Mouse (Mus musculus) liver, embryonic 13.5 days (tissue): ENCODE results near the gene Dsp. TPM values are rescaled to one million over a fixed set of nuclear protein-coding genes. Genes with fewer than 3 reads are reported as not detected.

Experiments used
- ATAC-seq: fragments of 200-750 bp; cut with Nextera tagmentation; 2 replicates; pipeline ENCODE4 v1.8.0; 2017; ENCODE audit warnings: low read depth, mild to moderate bottlenecking, moderate number of reproducible peaks, moderate library complexity
- DNase-seq: peaks from one replicate; pipeline ENCODE4 v3.0.0; 2022
- H3K27ac ChIP-seq: fragments of 300-500 bp; sonication (generic); 2 replicates; pipeline ENCODE4 v1.5.1; 2015; ENCODE audit warnings: moderate library complexity, mild to moderate bottlenecking, inconsistent platforms
- H3K27me3 ChIP-seq: fragments of 300-500 bp; sonication (generic); 2 replicates; pipeline ENCODE4 v1.6.1; 2015; ENCODE audit warnings: mild to moderate bottlenecking, inconsistent platforms
- H3K36me3 ChIP-seq: fragments of 300-500 bp; sonication (generic); 2 replicates; pipeline ENCODE4 v1.6.1; 2015; ENCODE audit warnings: mild to moderate bottlenecking, inconsistent platforms
- H3K4me1 ChIP-seq: fragments of 300-500 bp; sonication (generic); replicated peaks from 2 replicates; pipeline ENCODE4 v1.6.1; 2015; ENCODE audit warnings: inconsistent platforms
- H3K4me2 ChIP-seq: fragments of 300-500 bp; sonication (generic); 2 replicates; pipeline ENCODE4 v1.6.1; 2015; ENCODE audit warnings: inconsistent platforms, mild to moderate bottlenecking, moderate library complexity
- H3K4me3 ChIP-seq: fragments of 300-500 bp; sonication (generic); replicated peaks from 2 replicates; pipeline ENCODE4 v1.5.1; 2015; ENCODE audit warnings: mild to moderate bottlenecking, inconsistent platforms
- H3K9ac ChIP-seq: fragments of 300-500 bp; sonication (generic); 2 replicates; pipeline ENCODE4 v1.6.1; 2015; ENCODE audit warnings: mild to moderate bottlenecking, inconsistent platforms
- H3K9me3 ChIP-seq: fragments of 300-500 bp; sonication (generic); replicated peaks from 2 replicates; pipeline ENCODE4 v1.6.1; 2016; ENCODE audit warnings: inconsistent platforms
- WGBS: fragments of 180-500 bp; shearing (Covaris S2); methylation state at CpG from one replicate; pipeline ENCODE4 v1.1.7; 2015; ENCODE audit not compliant: insufficient replicate concordance; 5-methylcytosine and 5-hydroxymethylcytosine counted together
- polyA plus RNA-seq: library from polyadenylated mRNA; unstranded; fragments of >200 nt; fragmentation: Nextera tagmentation; extraction: Ambion mirVana; gene quantifications from 2 replicates; pipeline ENCODE4 v1.2.1, GENCODE M21; 2015

Dsp gene
- 1.3 and 1.6 TPM in 2 replicates for polyA plus RNA-seq

- H3K4me1 ChIP-seq: peaks cover 18% of the 10 kb centered on the region; the same call in 1 of the 2 replicates
- ATAC-seq (peak; percentile 72), DNase-seq (no peak)
- under 1% methylated on average over 49 of the region's 58 CpGs for WGBS
- no peaks in the 10 kb centered on the region for H3K9me3 ChIP-seq
- H3K27me3 ChIP-seq: peaks cover 60% of the 10 kb centered on the region
- H3K4me2 ChIP-seq: peak within 1 kb of the TSS; percentile 65
- H3K36me3 ChIP-seq: no peaks in the 10 kb centered on the region
- H3K27ac ChIP-seq: peak within 1 kb of the TSS; percentile 18; the same call in 1 of the 2 replicates
- peak within 1 kb of the TSS; percentile 56 for H3K9ac ChIP-seq
- H3K4me3 ChIP-seq: peak within 1 kb of the TSS; percentile 54
These were observed at the start of gene Dsp for GRCm38 (mm10) chr13:38151069-38151588. Gene Dsp, plus strand, starts transcription at chr13:38151294.

GRCm38 (mm10) chr13:38103406-38103805 is 47.7 kb upstream of the Dsp start:
- Histone ChIP-seq H3K9ac (no peak overlapping the region), H3K36me3 (no peaks in the 10 kb centered on the region), H3K4me2 (no peak overlapping the region), H3K4me3 (no peak overlapping the region), H3K27ac (no peak overlapping the region), H3K4me1 (no peaks in the 10 kb centered on the region), H3K9me3 (no peaks in the 10 kb centered on the region), H3K27me3 (no peaks in the 10 kb centered on the region)
- ATAC-seq: no peak
- DNase-seq: no peak
- WGBS: 50% methylated on average over 4 of the region's 4 CpGs

DNA sequence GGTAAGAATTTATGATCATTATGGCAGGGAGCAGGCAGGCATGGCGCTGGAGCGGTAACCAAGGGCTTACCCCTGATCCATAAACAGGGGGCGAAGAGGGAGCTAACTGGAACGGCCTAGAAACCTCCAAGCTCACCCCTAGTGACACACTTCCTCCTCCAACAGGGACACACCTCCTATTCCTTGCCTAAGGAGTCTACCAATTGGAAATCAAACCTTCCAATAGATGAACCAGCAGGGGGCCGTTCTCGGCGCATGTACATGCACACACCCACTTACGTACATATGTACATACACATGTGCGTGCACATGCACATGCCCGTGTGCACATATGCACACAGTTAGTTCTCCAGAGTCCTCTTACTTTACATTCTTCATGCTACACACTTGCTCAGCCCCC is 46.6 kb upstream of the Dsp start:
- no peaks in the 10 kb centered on the region for H3K9me3 ChIP-seq
- DNase-seq (no peak), ATAC-seq (no peak)
- no peaks in the 10 kb centered on the region for H3K36me3 ChIP-seq
- no peaks in the 10 kb centered on the region for H3K27me3 ChIP-seq
- H3K4me1 ChIP-seq: no peaks in the 10 kb centered on the region
- no peak overlapping the region for H3K27ac ChIP-seq
- H3K4me2 ChIP-seq: no peak overlapping the region
- WGBS: 76% methylated on average over 10 of the region's 10 CpGs
- H3K9ac ChIP-seq: no peak overlapping the region
- H3K4me3 ChIP-seq: no peak overlapping the region

- no peak overlapping the region for H3K4me3 ChIP-seq
- H3K36me3 ChIP-seq: no peaks in the 10 kb centered on the region
- no peak for ATAC-seq
- DNase-seq: no peak
- H3K27ac ChIP-seq: no peak overlapping the region
- H3K4me2 ChIP-seq: no peak overlapping the region
- H3K4me1 ChIP-seq: no peaks in the 10 kb centered on the region
- 75% methylated on average over 9 of the region's 9 CpGs for WGBS
- no peak overlapping the region for H3K9ac ChIP-seq
- H3K27me3 ChIP-seq: no peaks in the 10 kb centered on the region
- H3K9me3 ChIP-seq: no peaks in the 10 kb centered on the region
These were observed 42.0 kb upstream of the Dsp start for GRCm38 (mm10) chr13:38109081-38109480.

- WGBS: 70% methylated on average over 9 of the region's 9 CpGs
These were observed 28.8 kb upstream of the Dsp start for GRCm38 (mm10) chr13:38122321-38122720.

DNA sequence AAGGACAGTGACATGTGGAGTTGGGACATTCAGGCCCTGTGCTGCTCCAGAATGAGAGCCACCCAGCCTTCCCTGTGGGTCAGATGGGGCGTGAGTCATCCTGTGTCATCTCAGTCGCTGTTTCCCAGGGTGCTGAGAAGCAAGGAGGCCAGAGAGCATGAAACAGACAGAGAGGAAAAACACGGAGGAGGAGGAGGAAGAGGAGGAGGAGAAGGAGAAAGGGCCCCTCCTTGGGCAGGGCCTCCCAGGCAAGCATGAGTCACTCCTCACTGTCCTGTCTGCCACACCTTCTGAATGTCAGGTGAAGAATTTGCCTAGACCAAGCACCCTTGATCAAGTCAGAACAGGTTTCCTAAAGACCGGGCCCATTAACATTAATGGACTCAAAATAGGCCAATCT is 27.4 kb upstream of the Dsp start:
- Histone ChIP-seq H3K4me2 (no peak overlapping the region), H3K27ac (no peak overlapping the region), H3K9ac (no peak overlapping the region), H3K36me3 (no peaks in the 10 kb centered on the region), H3K4me1 (0 out of 2 replicates have a peak, but pooled peaks cover 5% of the 10 kb centered on the region), H3K27me3 (no peaks in the 10 kb centered on the region), H3K4me3 (no peak overlapping the region), H3K9me3 (no peaks in the 10 kb centered on the region)
- WGBS: 59% methylated on average over 4 of the region's 4 CpGs
- ATAC-seq: no peak
- no peak for DNase-seq

More at GRCm38 (mm10) chr13:38122321-38122720, 28.8 kb upstream of the Dsp start:
- Histone ChIP-seq H3K4me1 (no peaks in the 10 kb centered on the region), H3K36me3 (no peaks in the 10 kb centered on the region), H3K27me3 (no peaks in the 10 kb centered on the region), H3K4me3 (no peak overlapping the region), H3K9me3 (no peaks in the 10 kb centered on the region), H3K27ac (no peak overlapping the region), H3K9ac (no peak overlapping the region), H3K4me2 (no peak overlapping the region)
- ATAC-seq (no peak), DNase-seq (no peak)

- ATAC-seq (no peak), DNase-seq (no peak)
- WGBS: 56% methylated on average over 3 of the region's 3 CpGs
- Histone ChIP-seq H3K4me3 (no peak overlapping the region), H3K36me3 (no peaks in the 10 kb centered on the region), H3K9me3 (no peaks in the 10 kb centered on the region), H3K4me1 (0 out of 2 replicates have a peak, but pooled peaks cover 5% of the 10 kb centered on the region), H3K9ac (no peak overlapping the region), H3K27me3 (no peaks in the 10 kb centered on the region), H3K4me2 (no peak overlapping the region), H3K27ac (no peak overlapping the region)
These were observed 23.4 kb upstream of the Dsp start for GRCm38 (mm10) chr13:38127683-38128082.

DNA sequence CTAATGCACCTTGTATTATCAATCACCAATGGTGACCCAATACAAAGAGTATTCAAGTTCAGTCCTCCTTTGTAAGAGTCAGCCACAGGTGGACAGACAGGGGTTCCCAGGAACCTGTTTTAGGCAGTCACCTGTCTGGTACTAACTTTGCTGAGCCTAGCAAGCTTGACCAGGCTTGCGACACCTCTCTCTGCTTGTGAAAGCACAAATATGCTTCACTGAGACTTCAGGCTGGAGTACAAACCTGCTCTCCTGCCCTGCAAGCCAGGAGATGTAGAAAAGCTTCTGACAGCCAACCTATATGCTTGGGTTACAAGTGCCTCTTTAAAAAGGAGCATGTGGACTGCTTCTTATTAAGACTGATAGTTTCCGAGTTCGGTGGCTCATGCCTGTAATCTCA is 22.8 kb upstream of the Dsp start:
- ATAC-seq (no peak), DNase-seq (no peak)
- Histone ChIP-seq H3K4me3 (no peak overlapping the region), H3K9me3 (no peaks in the 10 kb centered on the region), H3K4me2 (no peak overlapping the region), H3K4me1 (0 out of 2 replicates have a peak, but pooled peaks cover 5% of the 10 kb centered on the region), H3K9ac (no peak overlapping the region), H3K36me3 (no peaks in the 10 kb centered on the region), H3K27me3 (no peaks in the 10 kb centered on the region), H3K27ac (no peak overlapping the region)
- 51% methylated on average over 3 of the region's 3 CpGs for WGBS

- H3K4me1 ChIP-seq: 0 out of 2 replicates have a peak, but pooled peaks cover 5% of the 10 kb centered on the region
- no peak overlapping the region for H3K27ac ChIP-seq
- no peak overlapping the region for H3K4me2 ChIP-seq
- ATAC-seq (no peak), DNase-seq (no peak)
- no peaks in the 10 kb centered on the region for H3K27me3 ChIP-seq
- H3K4me3 ChIP-seq: no peak overlapping the region
- no peak overlapping the region for H3K9ac ChIP-seq
- H3K9me3 ChIP-seq: no peaks in the 10 kb centered on the region
- no peaks in the 10 kb centered on the region for H3K36me3 ChIP-seq
- WGBS: 63% methylated on average over 2 of the region's 2 CpGs
These were observed 21.6 kb upstream of the Dsp start for GRCm38 (mm10) chr13:38129492-38129891.

- Histone ChIP-seq H3K27me3 (no peaks in the 10 kb centered on the region), H3K36me3 (no peaks in the 10 kb centered on the region), H3K27ac (no peak overlapping the region), H3K4me1 (0 out of 2 replicates have a peak, but pooled peaks cover 5% of the 10 kb centered on the region), H3K4me3 (no peak overlapping the region), H3K4me2 (no peak overlapping the region), H3K9me3 (no peaks in the 10 kb centered on the region), H3K9ac (no peak overlapping the region)
- DNase-seq: no peak
- ATAC-seq: no peak
- 64% methylated on average over 9 of the region's 9 CpGs for WGBS
These were observed 21.0 kb upstream of the Dsp start for GRCm38 (mm10) chr13:38130116-38130515.

DNA sequence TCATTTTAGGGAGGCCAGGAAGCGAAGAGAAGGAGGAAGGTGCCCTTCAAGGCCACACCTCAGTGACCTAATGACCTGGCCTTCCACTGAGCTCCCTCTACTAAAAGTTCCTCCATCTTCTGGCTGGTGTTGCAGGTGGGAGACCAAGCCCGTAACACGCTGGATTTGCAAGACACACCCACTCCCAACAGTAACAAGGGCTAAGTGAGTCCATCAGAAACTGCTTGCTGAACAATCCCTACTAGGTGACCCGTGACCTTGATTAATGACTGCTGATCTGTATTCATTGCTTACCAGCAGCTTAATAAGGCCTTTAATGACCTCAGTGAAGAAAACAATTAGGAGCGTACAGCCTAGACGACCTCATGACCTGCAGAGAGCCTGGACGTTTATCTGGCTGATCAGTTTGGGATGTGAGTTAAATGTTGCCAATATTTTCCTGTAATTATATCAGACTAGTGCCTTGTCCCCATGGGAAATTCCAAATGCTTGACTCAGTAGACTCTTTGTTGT is 18.0 kb upstream of the Dsp start:
- no peak overlapping the region for H3K4me3 ChIP-seq
- no peaks in the 10 kb centered on the region for H3K27me3 ChIP-seq
- ATAC-seq (no peak), DNase-seq (no peak)
- 0 out of 2 replicates have a peak, but pooled peaks cover 4% of the 10 kb centered on the region for H3K4me1 ChIP-seq
- H3K9me3 ChIP-seq: no peaks in the 10 kb centered on the region
- no peak overlapping the region for H3K9ac ChIP-seq
- H3K36me3 ChIP-seq: no peaks in the 10 kb centered on the region
- no peak overlapping the region for H3K27ac ChIP-seq
- H3K4me2 ChIP-seq: no peak overlapping the region
- 60% methylated on average over 7 of the region's 7 CpGs for WGBS

GRCm38 (mm10) chr13:38140521-38140920 is 10.6 kb upstream of the Dsp start:
- no peak for ATAC-seq
- DNase-seq: no peak
- Histone ChIP-seq H3K4me2 (no peak overlapping the region), H3K27me3 (peaks cover 7% of the 10 kb centered on the region), H3K4me3 (no peak overlapping the region), H3K4me1 (peaks cover 6% of the 10 kb centered on the region; the same call in 1 of the 2 replicates), H3K9ac (no peak overlapping the region), H3K36me3 (no peaks in the 10 kb centered on the region), H3K9me3 (no peaks in the 10 kb centered on the region), H3K27ac (no peak overlapping the region)
- WGBS: 41% methylated on average over 1 of the region's 1 CpGs
